Mouse (Mus musculus) thymus, postnatal 4 days (tissue): ENCODE results near the gene Olfr1432.
"Not testable (repeated sequence)": the region's sequence is repeated elsewhere in the genome, so short reads cannot be mapped to it uniquely, and the experiment has no call there.

Source experiments
- DNase-seq: peaks from one replicate; pipeline ENCODE4 v3.0.0; 2021

Olfr1432 gene

DNA sequence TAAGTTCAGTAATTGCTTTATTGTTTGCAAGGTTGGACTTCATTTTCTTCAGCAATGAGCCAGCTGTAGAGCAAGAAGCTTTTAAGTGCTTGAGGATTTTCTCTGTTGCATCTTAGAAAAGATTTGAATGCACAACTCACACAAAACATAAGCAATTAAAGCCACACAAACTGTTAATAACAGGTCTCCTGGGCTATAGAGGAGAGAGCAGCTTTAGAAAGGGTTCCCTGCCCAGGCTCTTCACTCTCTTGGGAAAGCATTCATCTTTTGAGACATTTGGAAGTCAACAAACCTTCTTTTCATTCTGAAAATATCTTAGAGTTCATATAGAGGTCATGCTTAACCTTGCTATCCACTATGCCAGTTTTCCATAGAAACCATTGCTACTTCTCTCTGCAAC, at the start of gene Olfr1432:
Olfr1432 (minus strand) TSS at position 101 of the 400 bp plus-strand sequence.
- not testable (repeated sequence) for DNase-seq

DNA sequence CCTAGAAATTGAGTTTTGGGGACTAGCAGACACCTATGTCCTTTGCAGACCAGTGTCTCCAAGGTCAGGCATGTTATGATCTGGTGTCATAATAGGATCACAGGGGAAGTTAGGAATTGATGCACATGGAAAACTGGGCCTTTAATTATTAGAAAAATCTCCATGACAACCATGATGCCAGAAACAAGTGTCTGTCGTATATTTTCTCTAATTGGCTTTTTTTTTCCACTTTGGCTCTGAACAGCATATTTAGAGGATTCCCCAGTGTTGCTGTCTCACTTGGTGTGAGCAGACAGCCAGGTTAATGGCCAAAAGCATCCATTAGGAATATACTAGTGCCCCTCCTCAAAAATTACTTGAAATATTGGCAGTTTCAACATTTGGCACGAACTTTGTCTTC, 47.2 kb upstream of the Olfr1432 start, which contains the start of gene Olfr1434:
Olfr1434 (plus strand) TSS at position 301 of the 400 bp plus-strand sequence.
- DNase-seq: no peak

DNA sequence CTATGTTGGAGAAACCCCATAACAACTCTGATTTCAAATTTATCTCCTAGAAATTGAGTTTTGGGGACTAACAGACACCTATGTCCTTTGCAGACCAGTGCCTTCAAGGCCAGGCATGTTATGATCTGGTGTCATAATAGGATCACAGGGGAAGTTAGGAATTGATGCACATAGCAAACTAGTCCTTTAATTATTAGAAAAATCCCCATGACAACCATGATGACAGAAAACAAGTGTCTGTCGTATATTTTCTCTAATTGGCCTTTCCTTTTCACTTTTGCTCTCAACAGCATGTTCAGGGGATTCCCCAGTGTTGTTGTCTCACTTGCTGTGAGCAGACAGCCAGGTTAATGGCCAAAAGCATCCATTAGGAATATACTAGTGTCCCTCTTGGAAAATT, 28.3 kb upstream of the Olfr1432 start, which contains the start of gene Olfr235:
Olfr235 (plus strand) TSS at position 301 of the 400 bp plus-strand sequence.
- no peak for DNase-seq

- no peak for DNase-seq
These were observed 9.2 kb upstream of the Olfr1432 start, which contains the start of gene Olfr262 for GRCm38 (mm10) chr19:12241559-12241958. Olfr262 (minus strand) TSS chr19:12241659.

- DNase-seq: no peak
These were observed 32.1 kb downstream of the Olfr1432 start, which contains the start of gene Olfr1431 for GRCm38 (mm10) chr19:12200334-12200733. Olfr1431 (plus strand) TSS chr19:12200634.

GRCm38 (mm10) chr19:12199076-12199475, 33.3 kb downstream of the Olfr1432 start:
- DNase-seq: not testable (repeated sequence)
